Mouse (Mus musculus) embryonic facial prominence, embryonic 11.5 days (tissue): Measurements from ENCODE around the gene Prpf6. TPM values are rescaled to one million over a fixed set of nuclear protein-coding genes. Genes with fewer than 3 reads are reported as not detected.

Experiments used
- ATAC-seq: fragments of 200-750 bp; cut with Nextera tagmentation; replicated peaks from 2 replicates; pipeline ENCODE4 v1.8.0; 2017; ENCODE audit warnings: low read depth; ENCODE audit not compliant: insufficient number of reproducible peaks, low FRiP score, low TSS enrichment
- DNase-seq: peaks from one replicate; pipeline ENCODE4 v3.0.0-alpha.2; 2015; ENCODE audit warnings: low spot score
- H3K27ac ChIP-seq: fragments of 300-500 bp; sonication (generic); replicated peaks from 2 replicates; pipeline ENCODE4 v1.5.1; 2014; ENCODE audit warnings: mild to moderate bottlenecking, low read depth, low read length, control low read depth
- H3K27me3 ChIP-seq: fragments of 300-500 bp; sonication (generic); 2 replicates; pipeline ENCODE4 v1.6.1; 2014; ENCODE audit warnings: mild to moderate bottlenecking, low read length, moderate library complexity, mixed read lengths; ENCODE audit not compliant: control insufficient read depth, insufficient read depth
- H3K36me3 ChIP-seq: fragments of 300-500 bp; sonication (generic); replicated peaks from 2 replicates; pipeline ENCODE4 v1.6.1; 2014; ENCODE audit warnings: low read depth, mild to moderate bottlenecking, low read length, moderate library complexity, mixed read lengths; ENCODE audit not compliant: control insufficient read depth, insufficient read depth
- H3K4me1 ChIP-seq: fragments of 300-500 bp; sonication (generic); 2 replicates; pipeline ENCODE4 v1.6.1; 2014; ENCODE audit warnings: low read length, mixed read lengths; ENCODE audit not compliant: control insufficient read depth, insufficient read depth
- H3K4me2 ChIP-seq: fragments of 300-500 bp; sonication (generic); 2 replicates; pipeline ENCODE4 v1.6.1; 2014; ENCODE audit warnings: low read depth, mild to moderate bottlenecking, control low read depth, low read length, moderate library complexity
- H3K4me3 ChIP-seq: fragments of 300-500 bp; sonication (generic); 2 replicates; pipeline ENCODE4 v1.5.1; 2014; ENCODE audit warnings: low read depth, low read length, control low read depth
- H3K9ac ChIP-seq: fragments of 300-500 bp; sonication (generic); replicated peaks from 2 replicates; pipeline ENCODE4 v1.6.1; 2014; ENCODE audit warnings: mild to moderate bottlenecking, control low read depth, low read length
- H3K9me3 ChIP-seq: fragments of 300-500 bp; sonication (generic); replicated peaks from 2 replicates; pipeline ENCODE4 v1.6.1; 2016; ENCODE audit warnings: mild to moderate bottlenecking, low read length, inconsistent platforms, mixed read lengths; ENCODE audit not compliant: control insufficient read depth
- WGBS: fragments of 180-500 bp; shearing (Covaris S2); extraction: QIAGEN DNeasy Blood & Tissue Kit; methylation state at CpG from one replicate; pipeline ENCODE4 v1.1.7; 2014; 5-methylcytosine and 5-hydroxymethylcytosine counted together
- polyA plus RNA-seq: library from polyadenylated mRNA; unstranded; fragments of >200 nt; fragmentation: Nextera tagmentation; extraction: Ambion mirVana; gene quantifications from 2 replicates; pipeline ENCODE4 v1.2.1, GENCODE M21; 2014

The Prpf6 gene
- polyA plus RNA-seq, 1 experiment from 2014 or later: 80.3 TPM

DNA sequence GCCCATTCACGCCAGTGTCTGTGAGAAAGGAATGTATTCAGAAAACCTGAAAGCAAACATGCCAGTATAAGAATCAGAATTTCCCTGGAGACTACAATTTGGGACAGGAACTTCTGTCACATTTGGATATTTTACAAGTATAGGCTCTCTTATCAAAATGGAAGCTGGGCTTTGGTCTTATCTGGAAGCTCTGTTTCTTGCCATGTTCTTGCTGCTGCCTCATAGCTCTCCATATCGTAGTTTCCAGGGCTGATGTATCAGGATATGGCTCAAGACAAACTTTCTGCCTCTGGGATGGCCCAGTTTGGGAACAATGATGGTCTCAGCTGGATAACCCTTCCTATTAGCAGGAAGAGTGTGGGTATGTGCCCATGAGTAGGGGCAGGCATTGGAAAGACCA, 15.1 kb upstream of the Prpf6 start:
- ATAC-seq (no peak), DNase-seq (no peak)
- Histone ChIP-seq H3K4me2 (no peak overlapping the region), H3K4me3 (no peak overlapping the region), H3K9me3 (no peaks in the 10 kb centered on the region), H3K36me3 (no peaks in the 10 kb centered on the region; the same call in 1 of the 2 replicates), H3K9ac (no peak overlapping the region), H3K27ac (no peak overlapping the region), H3K27me3 (no peaks in the 10 kb centered on the region), H3K4me1 (no peaks in the 10 kb centered on the region)
- 92% methylated on average over 2 of the region's 2 CpGs for WGBS

DNA sequence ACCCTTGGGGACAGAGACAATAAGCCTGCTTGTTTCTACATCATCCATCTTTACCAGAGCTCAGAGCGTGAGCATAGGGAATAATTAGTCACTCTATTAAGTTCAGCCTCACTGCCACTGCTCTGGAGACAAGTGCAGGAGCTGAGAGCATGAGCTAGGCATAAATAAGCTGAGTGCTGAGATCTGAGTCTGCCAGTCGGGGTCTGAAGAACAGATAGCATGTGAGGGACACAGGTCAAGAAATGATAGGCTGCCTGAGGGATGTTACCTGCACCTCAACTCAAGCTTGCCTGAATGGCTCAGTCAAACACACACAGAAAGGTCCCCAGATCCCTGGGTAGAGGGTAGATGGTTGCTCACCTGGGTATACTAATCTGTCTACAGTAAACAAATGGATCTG, 14.5 kb upstream of the Prpf6 start:
- Histone ChIP-seq H3K4me2 (no peak overlapping the region), H3K4me3 (no peak overlapping the region), H3K36me3 (no peaks in the 10 kb centered on the region; the same call in 1 of the 2 replicates), H3K27ac (no peak overlapping the region), H3K4me1 (no peaks in the 10 kb centered on the region), H3K27me3 (no peaks in the 10 kb centered on the region), H3K9me3 (no peaks in the 10 kb centered on the region), H3K9ac (no peak overlapping the region)
- ATAC-seq: no peak
- no peak for DNase-seq
- 70% methylated on average over 2 of the region's 2 CpGs for WGBS

DNA sequence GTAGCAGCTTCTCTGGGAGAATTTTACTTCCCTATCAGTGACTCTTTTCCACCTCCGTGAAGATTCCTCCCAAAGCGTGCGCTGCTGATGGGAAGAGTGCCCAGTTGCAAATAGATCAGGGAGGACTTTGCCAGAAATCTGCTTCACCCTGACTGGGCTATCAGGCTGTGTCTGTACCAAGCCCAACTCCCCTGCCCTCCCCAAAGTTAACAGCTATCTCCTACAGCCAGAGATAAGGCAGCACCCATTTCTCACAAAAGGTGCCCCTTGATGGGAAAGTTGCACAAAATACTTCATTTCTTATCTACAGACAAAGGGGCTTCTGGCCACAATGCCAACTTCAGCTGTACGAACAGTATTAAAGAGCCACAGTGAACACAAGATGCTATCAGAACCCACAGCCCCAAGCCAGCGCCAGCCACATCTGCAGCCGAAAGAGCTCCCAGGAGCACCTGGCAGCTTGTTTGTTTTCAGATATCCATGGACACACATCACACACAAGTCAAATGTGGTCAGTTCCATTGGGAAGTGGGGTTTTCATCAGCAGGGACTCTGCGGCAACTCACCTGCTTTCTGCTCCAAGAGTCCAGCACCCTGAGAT, 13.6 kb upstream of the Prpf6 start:
- DNase-seq (no peak), ATAC-seq (no peak)
- no peak overlapping the region for H3K4me3 ChIP-seq
- no peaks in the 10 kb centered on the region for H3K4me1 ChIP-seq
- WGBS: 86% methylated on average over 7 of the region's 7 CpGs
- no peaks in the 10 kb centered on the region for H3K27me3 ChIP-seq
- no peak overlapping the region for H3K9ac ChIP-seq
- H3K27ac ChIP-seq: no peak overlapping the region
- peaks cover 2% of the 10 kb centered on the region for H3K36me3 ChIP-seq
- no peaks in the 10 kb centered on the region for H3K9me3 ChIP-seq
- no peak overlapping the region for H3K4me2 ChIP-seq

DNA sequence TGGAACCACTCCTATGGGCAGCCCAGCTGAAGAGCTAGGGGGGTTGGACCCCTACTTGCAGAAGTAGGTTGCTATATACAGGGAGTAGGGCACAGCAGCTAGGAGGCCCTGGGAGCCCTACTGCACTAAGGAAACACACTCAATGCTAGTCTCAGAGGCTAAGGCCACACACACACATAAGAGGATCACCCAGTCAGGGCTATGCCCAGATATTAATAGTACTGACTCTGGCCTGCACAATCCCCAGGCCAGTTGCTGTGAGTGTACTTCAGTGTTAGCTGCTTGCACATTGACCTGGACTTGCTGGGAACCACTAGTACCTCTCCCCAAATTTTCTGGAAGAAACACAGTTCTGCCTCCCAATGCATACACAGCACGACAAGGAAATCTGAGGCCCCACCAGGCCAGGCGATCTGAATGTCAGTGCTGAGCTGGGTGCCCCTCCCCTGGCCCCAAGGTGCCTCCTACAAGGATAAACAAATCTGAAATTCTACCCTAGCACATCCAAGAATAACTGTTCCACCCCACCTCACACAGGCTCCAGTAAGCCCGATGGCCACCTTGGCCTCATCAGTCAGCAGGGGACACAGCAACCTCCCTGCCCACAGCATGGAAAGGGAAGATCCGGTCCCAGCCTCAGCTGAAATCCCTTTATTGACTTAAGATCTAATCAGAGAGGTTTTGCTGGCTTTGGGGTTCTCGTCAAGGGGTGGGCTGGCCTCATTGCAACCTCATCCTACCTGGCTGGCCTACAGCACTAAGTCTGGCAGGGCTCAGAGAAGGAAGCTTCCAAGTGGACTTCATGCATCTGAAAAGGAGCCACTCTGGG, 12.7 kb upstream of the Prpf6 start:
- no peaks in the 10 kb centered on the region for H3K9me3 ChIP-seq
- WGBS: 50% methylated on average over 5 of the region's 5 CpGs

DNA sequence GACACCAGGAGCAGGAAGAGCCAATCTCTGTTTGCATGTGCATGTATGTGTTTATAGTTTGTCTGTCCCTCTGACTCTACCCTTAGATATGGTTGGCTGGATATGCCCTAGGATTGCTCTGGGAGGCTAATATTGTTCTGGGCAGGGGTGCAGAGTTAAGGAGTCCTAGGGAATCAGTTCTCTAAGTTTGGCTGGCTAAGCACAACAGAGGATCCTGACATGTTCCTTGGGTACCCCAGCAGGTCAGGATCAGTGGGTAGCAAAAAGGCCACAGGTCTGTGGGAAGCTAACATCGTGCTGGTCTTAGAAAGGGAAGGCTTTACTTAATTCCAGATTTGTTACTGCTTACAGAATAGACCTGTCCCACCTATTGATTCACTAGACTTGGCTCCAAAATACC, 12.0 kb upstream of the Prpf6 start:
- no peak for ATAC-seq
- H3K9ac ChIP-seq: no peak overlapping the region
- 100% methylated on average over 1 of the region's 1 CpGs for WGBS
- no peaks in the 10 kb centered on the region for H3K4me1 ChIP-seq
- no peak overlapping the region for H3K4me3 ChIP-seq
- no peak overlapping the region for H3K4me2 ChIP-seq
- no peak overlapping the region for H3K27ac ChIP-seq
- peaks cover 3% of the 10 kb centered on the region; the same call in 1 of the 2 replicates for H3K36me3 ChIP-seq
- no peak for DNase-seq
- H3K9me3 ChIP-seq: no peaks in the 10 kb centered on the region
- H3K27me3 ChIP-seq: no peaks in the 10 kb centered on the region

More for the DNA sequence above, 12.7 kb upstream of the Prpf6 start:
- peaks cover 3% of the 10 kb centered on the region; the same call in 1 of the 2 replicates for H3K36me3 ChIP-seq
- no peak for DNase-seq
- no peak overlapping the region for H3K4me2 ChIP-seq
- no peak overlapping the region for H3K27ac ChIP-seq
- H3K4me1 ChIP-seq: no peaks in the 10 kb centered on the region
- H3K4me3 ChIP-seq: no peak overlapping the region
- no peak overlapping the region; the same call in 1 of the 2 replicates for H3K9ac ChIP-seq
- H3K27me3 ChIP-seq: no peaks in the 10 kb centered on the region
- ATAC-seq: no peak

DNA sequence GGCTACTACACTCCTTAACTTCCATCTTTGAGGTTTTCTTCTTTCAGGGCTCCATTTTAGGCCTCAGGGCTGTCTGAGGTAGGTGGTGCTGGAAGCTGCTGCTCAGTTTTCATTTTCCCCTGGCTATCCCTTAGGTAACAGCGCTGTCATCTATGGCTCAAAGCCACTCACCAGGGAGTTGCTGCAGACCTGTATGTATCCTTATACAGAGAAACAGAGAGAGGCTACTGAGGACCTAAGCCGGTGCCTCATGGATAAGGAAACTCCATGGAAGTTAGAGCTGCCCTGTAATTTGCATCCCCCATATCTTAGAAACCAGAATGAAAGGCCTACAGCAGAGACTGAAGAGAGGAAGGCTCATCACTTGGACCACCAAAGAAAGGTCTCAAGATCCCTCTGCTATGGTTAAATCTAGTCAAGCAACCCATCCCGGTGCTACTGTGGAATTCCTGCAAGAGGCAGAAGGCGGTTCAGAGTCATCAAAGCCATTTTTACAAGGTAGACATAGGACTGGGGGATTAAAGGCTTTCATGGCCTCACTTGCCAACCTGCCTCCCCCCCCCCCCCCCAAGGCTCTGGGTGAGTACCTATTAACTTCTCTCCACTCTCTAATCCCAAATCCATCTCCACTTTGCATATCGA, 11.4 kb upstream of the Prpf6 start:
- ATAC-seq: no peak
- peaks cover 3% of the 10 kb centered on the region; the same call in 1 of the 2 replicates for H3K36me3 ChIP-seq
- H3K27ac ChIP-seq: no peak overlapping the region
- no peak for DNase-seq
- 79% methylated on average over 5 of the region's 5 CpGs for WGBS
- H3K9ac ChIP-seq: peak overlapping the region; percentile 64
- no peaks in the 10 kb centered on the region for H3K4me1 ChIP-seq
- peak overlapping the region; percentile 70 for H3K4me3 ChIP-seq
- H3K9me3 ChIP-seq: no peaks in the 10 kb centered on the region
- no peaks in the 10 kb centered on the region for H3K27me3 ChIP-seq
- H3K4me2 ChIP-seq: peak overlapping the region; percentile 93

DNA sequence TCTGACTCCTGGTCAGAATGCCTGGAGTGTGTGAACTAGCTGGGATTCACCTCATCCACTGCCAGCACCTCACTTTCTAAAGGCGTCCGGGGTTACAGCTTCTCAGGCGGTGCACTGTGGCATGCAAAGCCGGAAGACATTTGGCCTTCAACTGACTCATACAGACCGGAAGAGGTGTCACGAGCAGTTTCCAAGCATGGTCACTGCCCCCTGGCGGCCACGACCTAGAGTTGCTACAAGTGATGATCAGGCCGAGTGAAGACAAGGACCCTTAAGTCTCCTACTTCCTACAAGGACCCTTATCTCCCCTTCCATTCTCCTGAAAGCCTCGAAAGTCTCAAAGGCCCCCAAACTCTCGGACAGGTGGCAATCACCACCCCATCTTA, 10.7 kb upstream of the Prpf6 start:
- peak overlapping the region; percentile 70 for H3K4me3 ChIP-seq
- H3K9ac ChIP-seq: peak overlapping the region; percentile 89
- peaks cover 8% of the 10 kb centered on the region for H3K36me3 ChIP-seq
- DNase-seq (peak; percentile 92), ATAC-seq (peak; percentile 66)
- peak overlapping the region; percentile 81 for H3K27ac ChIP-seq
- no peaks in the 10 kb centered on the region for H3K27me3 ChIP-seq
- 0% methylated on average over 11 of the region's 11 CpGs for WGBS
- no peaks in the 10 kb centered on the region for H3K4me1 ChIP-seq
- H3K4me2 ChIP-seq: peak overlapping the region; percentile 93
- H3K9me3 ChIP-seq: no peaks in the 10 kb centered on the region
